Mouse (Mus musculus) forebrain, postnatal 0 days (tissue): ENCODE results near the gene Fem1b. TPM values are rescaled to one million over a fixed set of nuclear protein-coding genes. Genes with fewer than 3 reads are reported as not detected.
"Not testable (repeated sequence)": the region's sequence is repeated elsewhere in the genome, so short reads cannot be mapped to it uniquely, and the experiment has no call there.

ENCODE experiments used
- ATAC-seq: fragments of 200-750 bp; cut with Nextera tagmentation; 2 replicates; pipeline ENCODE4 v1.8.0; 2017; ENCODE audit warnings: mild to moderate bottlenecking, moderate library complexity
- DNase-seq: peaks from one replicate; pipeline ENCODE4 v3.0.0-alpha.2; 2015
- H3K27ac ChIP-seq: fragments of 300-500 bp; sonication (generic); 2 replicates; pipeline ENCODE4 v1.5.1; 2014; ENCODE audit warnings: low read depth, mild to moderate bottlenecking, antibody characterized with exemption, low read length, moderate library complexity, mixed read lengths
- H3K27me3 ChIP-seq: fragments of 300-500 bp; sonication (generic); 2 replicates; pipeline ENCODE4 v1.6.1; 2014; ENCODE audit warnings: mild to moderate bottlenecking, low read length, mixed read lengths; ENCODE audit not compliant: insufficient read depth
- H3K36me3 ChIP-seq: fragments of 300-500 bp; sonication (generic); 2 replicates; pipeline ENCODE4 v1.6.1; 2014; ENCODE audit warnings: mild to moderate bottlenecking, moderate library complexity; ENCODE audit not compliant: insufficient read depth
- H3K4me1 ChIP-seq: fragments of 300-500 bp; sonication (generic); 2 replicates; pipeline ENCODE4 v1.6.1; 2014; ENCODE audit warnings: antibody characterized with exemption; ENCODE audit not compliant: insufficient read depth
- H3K4me2 ChIP-seq: fragments of 300-500 bp; sonication (generic); 2 replicates; pipeline ENCODE4 v1.6.1; 2014; ENCODE audit warnings: low read depth, mild to moderate bottlenecking, moderate library complexity
- H3K4me3 ChIP-seq: fragments of 300-500 bp; sonication (generic); 2 replicates; pipeline ENCODE4 v1.5.1; 2014; ENCODE audit warnings: low read depth, low read length, mixed read lengths
- H3K9ac ChIP-seq: fragments of 300-500 bp; sonication (generic); 2 replicates; pipeline ENCODE4 v1.6.1; 2014; ENCODE audit warnings: mild to moderate bottlenecking
- H3K9me3 ChIP-seq: fragments of 300-500 bp; sonication (generic); 2 replicates; pipeline ENCODE4 v1.6.1; 2016; ENCODE audit warnings: low read length
- CTCF ChIP-seq: sonication (generic); IDR thresholded peaks from 2 replicates; pipeline ENCODE4 v1.5.1; 2016; ENCODE audit warnings: antibody characterized with exemption, control low read depth, low read depth
- WGBS: fragments of 180-500 bp; shearing (Covaris S2); extraction: QIAGEN DNeasy Blood & Tissue Kit; methylation state at CpG from one replicate; pipeline ENCODE4 v1.1.7; 2014; 5-methylcytosine and 5-hydroxymethylcytosine counted together
- polyA plus RNA-seq: library from polyadenylated mRNA; unstranded; fragments of >200 nt; fragmentation: Nextera tagmentation; extraction: Ambion mirVana; gene quantifications from 2 replicates; pipeline ENCODE4 v1.2.1, GENCODE M21; 2015
- total RNA-seq: library from RNA; depleted of rRNA; stranded (reverse); fragments of >200 nt; gene quantifications from 2 replicates; pipeline ENCODE4 v1.2.3, GENCODE M21; 2014; rRNA removed

Fem1b gene
- total RNA-seq = 150 and 191 TPM in 2 replicates
- polyA plus RNA-seq = 24.3 and 29.4 TPM in 2 replicates

GRCm38 (mm10) chr9:62811516-62812121 lies at the start of gene Fem1b:
Gene Fem1b, minus strand, starts transcription at chr9:62811934.
- H3K9ac ChIP-seq = peak within 1 kb of the TSS; percentile 90
- DNase-seq = peak; percentile 95

GRCm38 (mm10) chr9:62860866-62861265 lies 49.1 kb upstream of the Fem1b start:
- WGBS = 46% methylated on average over 4 of the region's 4 CpGs
- H3K27ac ChIP-seq = no peak overlapping the region
- ATAC-seq (no peak), DNase-seq (no peak)
- H3K36me3 ChIP-seq = no peaks in the 10 kb centered on the region
- no peaks in the 10 kb centered on the region for H3K9me3 ChIP-seq
- H3K9ac ChIP-seq = no peak overlapping the region
- H3K4me3 ChIP-seq = no peak overlapping the region
- TF ChIP-seq CTCF = no peak
- no peak overlapping the region for H3K4me2 ChIP-seq
- H3K27me3 ChIP-seq = no peaks in the 10 kb centered on the region
- no peaks in the 10 kb centered on the region for H3K4me1 ChIP-seq

More at GRCm38 (mm10) chr9:62811516-62812121, at the start of gene Fem1b:
- no peaks in the 10 kb centered on the region for H3K36me3 ChIP-seq
- H3K4me1 ChIP-seq = peaks cover 22% of the 10 kb centered on the region
- TF ChIP-seq CTCF = no peak
- peak within 1 kb of the TSS; percentile 68 for H3K4me2 ChIP-seq
- peak within 1 kb of the TSS; percentile 91 for H3K4me3 ChIP-seq
- no peaks in the 10 kb centered on the region for H3K9me3 ChIP-seq
- H3K27me3 ChIP-seq = no peaks in the 10 kb centered on the region
- WGBS = 2% methylated on average over 54 of the region's 68 CpGs
- ATAC-seq = peak; percentile 94
- H3K27ac ChIP-seq = peak within 1 kb of the TSS; percentile 97

DNA sequence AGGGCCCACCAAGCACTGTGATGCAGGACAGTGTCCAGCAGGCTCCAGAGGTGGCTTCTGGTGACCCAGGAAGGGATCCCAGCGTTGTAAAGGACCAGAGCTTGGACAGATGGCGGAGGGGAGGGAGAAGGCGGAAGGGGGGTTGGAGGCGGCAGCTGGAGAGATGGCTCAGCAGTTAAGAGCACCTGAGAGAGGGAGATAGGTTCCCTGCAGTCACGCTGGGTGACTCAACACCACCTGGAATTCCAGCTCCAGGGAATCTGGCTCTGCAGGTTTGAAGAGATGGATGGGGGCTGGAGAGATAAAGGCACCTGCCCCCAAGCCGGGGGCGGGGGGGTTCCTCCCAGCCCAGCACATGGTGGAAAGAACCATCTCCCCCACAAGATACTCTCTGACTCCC lies 48.4 kb upstream of the Fem1b start:
- ATAC-seq, H3K9ac ChIP-seq, H3K27ac ChIP-seq, H3K4me1 ChIP-seq, H3K9me3 ChIP-seq, H3K27me3 ChIP-seq, H3K36me3 ChIP-seq, H3K4me3 ChIP-seq, H3K4me2 ChIP-seq, DNase-seq: not testable (repeated sequence)
- 73% methylated on average over 6 of the region's 7 CpGs for WGBS

DNA sequence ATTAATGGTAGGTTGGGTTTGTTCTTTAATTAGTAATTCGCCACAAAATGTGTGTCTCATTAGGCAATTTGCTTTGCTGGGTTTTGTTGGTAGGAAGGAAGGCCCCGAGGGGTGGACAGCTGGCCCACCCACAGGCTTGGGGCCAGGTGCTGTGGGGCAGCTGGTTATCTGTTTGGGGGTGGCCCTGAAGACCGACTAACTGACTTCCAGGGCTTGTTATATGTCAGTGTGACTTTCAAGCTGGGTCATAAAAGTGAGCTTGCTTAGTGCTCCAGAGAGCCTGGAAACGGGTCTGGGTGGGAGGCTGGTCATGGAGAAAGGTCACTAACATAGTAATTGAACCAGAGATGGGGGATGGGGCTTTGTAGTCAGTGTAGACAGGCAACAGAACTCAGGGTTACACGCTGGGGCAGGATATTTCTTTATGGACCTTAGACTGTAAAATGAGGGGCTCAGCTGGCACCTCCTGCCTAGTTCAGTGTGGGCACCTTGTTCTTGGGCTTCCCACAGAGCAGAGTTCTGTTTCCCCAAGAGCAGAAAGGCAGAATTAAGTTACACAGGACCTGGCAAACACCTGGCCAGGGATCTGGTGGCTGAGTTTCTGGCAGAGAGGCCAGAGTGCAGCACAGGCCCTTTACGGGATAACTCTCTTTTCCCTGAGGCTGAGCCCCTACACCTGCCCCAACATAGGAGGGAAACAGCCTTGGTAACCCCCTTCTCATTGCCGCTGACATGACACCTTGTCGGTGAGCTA lies 46.7 kb upstream of the Fem1b start:
- no peak overlapping the region for H3K27ac ChIP-seq
- no peak for DNase-seq
- no peak overlapping the region for H3K9ac ChIP-seq
- H3K4me3 ChIP-seq = no peak overlapping the region
- no peaks in the 10 kb centered on the region for H3K27me3 ChIP-seq
- no peak for TF ChIP-seq CTCF
- H3K36me3 ChIP-seq = no peaks in the 10 kb centered on the region
- no peaks in the 10 kb centered on the region for H3K4me1 ChIP-seq
- no peaks in the 10 kb centered on the region for H3K9me3 ChIP-seq
- H3K4me2 ChIP-seq = no peak overlapping the region
- whole genome bisulfite sequencing = 48% methylated on average over 8 of the region's 8 CpGs
- no peak for ATAC-seq

DNA sequence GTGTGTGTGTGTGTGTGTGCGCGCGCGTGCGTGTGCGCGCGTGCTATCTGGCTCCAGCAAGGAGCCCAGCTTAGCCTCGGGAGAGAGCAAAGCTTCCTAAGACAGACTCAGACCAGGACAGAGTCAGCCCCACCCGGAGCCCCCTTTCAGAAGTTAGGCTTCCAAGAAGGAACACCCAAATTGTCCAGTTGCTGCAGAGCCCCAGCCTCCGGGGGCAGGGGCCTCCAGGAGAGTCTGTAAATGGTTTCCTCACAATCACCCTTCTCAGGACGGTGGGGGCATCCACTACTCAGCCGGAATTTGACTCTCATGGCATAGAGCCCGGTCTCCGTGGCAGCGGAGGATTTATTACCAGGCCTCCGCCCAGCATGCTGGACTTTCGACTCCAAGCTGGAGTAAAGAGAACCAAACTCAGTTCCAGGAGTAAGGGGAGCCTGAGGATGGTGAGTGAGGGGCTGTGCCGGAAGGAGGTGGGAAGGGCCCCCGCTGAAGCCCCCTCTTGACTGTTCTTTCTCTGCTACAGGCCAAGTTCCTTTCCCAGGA lies 46.1 kb upstream of the Fem1b start, which contains the start of gene Calml4:
TSS of gene Calml4 (plus strand) at position 362 of the 543 bp plus-strand sequence.
- DNase-seq (peak; percentile 13), ATAC-seq (no peak)
- no peaks in the 10 kb centered on the region for H3K9me3 ChIP-seq
- H3K4me3 ChIP-seq = no peak within 1 kb of the TSS
- H3K4me2 ChIP-seq = no peak within 1 kb of the TSS
- H3K27ac ChIP-seq = no peak within 1 kb of the TSS
- H3K36me3 ChIP-seq = no peaks in the 10 kb centered on the region
- H3K27me3 ChIP-seq = no peaks in the 10 kb centered on the region
- no peaks in the 10 kb centered on the region for H3K4me1 ChIP-seq
- WGBS = 52% methylated on average over 20 of the region's 20 CpGs
- TF ChIP-seq CTCF = no peak
- no peak within 1 kb of the TSS for H3K9ac ChIP-seq

DNA sequence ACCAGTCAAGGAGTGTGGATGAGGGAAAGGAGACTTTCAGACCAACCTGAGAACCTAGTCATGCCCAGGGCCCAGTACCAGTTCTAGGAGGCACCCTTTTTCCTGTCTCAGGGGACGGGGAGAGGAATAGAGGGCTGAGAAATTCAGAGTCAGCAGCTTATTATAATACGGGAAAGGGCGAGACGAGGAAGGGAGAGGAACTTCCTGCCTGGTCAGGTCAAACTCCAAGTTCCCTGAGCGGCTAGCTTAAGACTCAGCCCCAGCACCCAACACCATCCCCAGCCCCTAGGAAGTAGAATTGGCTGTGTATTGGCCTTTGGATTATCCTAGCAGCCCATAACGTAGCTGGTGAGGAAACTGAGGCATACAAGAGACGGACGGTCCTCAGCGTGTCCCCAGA lies 45.5 kb upstream of the Fem1b start:
- Histone ChIP-seq H3K9me3 (no peaks in the 10 kb centered on the region), H3K4me2 (no peak overlapping the region), H3K27ac (no peak overlapping the region), H3K36me3 (no peaks in the 10 kb centered on the region), H3K27me3 (no peaks in the 10 kb centered on the region), H3K9ac (no peak overlapping the region), H3K4me3 (no peak overlapping the region), H3K4me1 (no peaks in the 10 kb centered on the region)
- DNase-seq (no peak), ATAC-seq (no peak)
- TF ChIP-seq CTCF = no peak
- 84% methylated on average over 9 of the region's 9 CpGs for WGBS

DNA sequence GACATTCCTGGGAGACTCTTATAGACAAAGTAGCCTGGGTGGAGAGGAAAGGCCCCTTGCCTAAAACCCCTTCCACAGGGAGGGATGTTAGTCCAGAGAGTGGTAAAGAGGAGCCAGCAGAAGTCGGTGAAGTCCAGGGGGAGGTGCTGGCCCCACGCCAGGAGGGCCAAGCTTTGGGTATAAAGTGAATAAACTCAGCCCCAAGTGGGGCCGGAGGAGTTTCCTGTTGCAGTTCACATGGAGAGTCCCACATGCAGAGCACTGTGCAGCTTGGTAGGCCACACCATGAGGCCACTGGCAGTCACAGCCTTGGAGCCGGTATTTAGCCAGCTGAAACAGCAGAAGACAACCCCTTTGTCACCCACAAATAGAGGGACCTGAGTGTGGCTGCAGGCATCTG lies 42.7 kb upstream of the Fem1b start:
- Histone ChIP-seq H3K4me1 (no peaks in the 10 kb centered on the region), H3K4me3 (no peak overlapping the region), H3K9ac (no peak overlapping the region), H3K27ac (no peak overlapping the region), H3K4me2 (no peak overlapping the region), H3K9me3 (no peaks in the 10 kb centered on the region), H3K27me3 (no peaks in the 10 kb centered on the region), H3K36me3 (no peaks in the 10 kb centered on the region)
- no peak for DNase-seq
- whole genome bisulfite sequencing = 46% methylated on average over 4 of the region's 4 CpGs
- ATAC-seq = no peak
- no peak for TF ChIP-seq CTCF
